In genomic region chr17:31521948-31522347, GRCm38 (mm10) we compare ENCODE assay signal across 11 mouse cellular contexts. TPM values are rescaled to one million over a fixed set of nuclear protein-coding genes. Genes with fewer than 3 reads are reported as not detected.
A peak's percentile ranks its signal among the peaks of the same experiment; 100 is the strongest.
DNase-seq lines count a peak whose midpoint lies in the region; ATAC-seq lines count a peak whose summit lies in the region.
"Had no signal": no experiment of that assay in that cellular context is flagged by ENCODE, and none has a peak within 500 bp of the region (broad histone marks: within the 10 kb centered on the region; RNA-seq: fewer than 3 reads in every experiment).

No protein-coding gene starts in this region.

- H3K9me3 ChIP-seq in embryonic facial prominence, embryonic 13.5 days = no peaks in the 10 kb centered on the region
- no peaks in the 10 kb centered on the region for H3K9me3 ChIP-seq in embryonic facial prominence, embryonic 10.5 days
- H3K9me3 ChIP-seq in liver, embryonic 13.5 days (replicated peaks) = no peaks in the 10 kb centered on the region
- no peaks in the 10 kb centered on the region for H3K9me3 ChIP-seq in liver, embryonic 12.5 days (replicated peaks)
- no peaks in the 10 kb centered on the region for H3K9me3 ChIP-seq in hindbrain, embryonic 14.5 days (ENCODE audit: control insufficient read depth, low read length)
- no peaks in the 10 kb centered on the region for H3K9me3 ChIP-seq in stomach, embryonic 14.5 days (ENCODE audit: control insufficient read depth, low read depth, low read length)

- H3K4me2 ChIP-seq in embryonic facial prominence, embryonic 13.5 days = 0 out of 2 replicates have a peak overlapping the region, but pooled peaks have one; percentile 73
- H3K4me2 ChIP-seq in liver, embryonic 13.5 days = 0 out of 2 replicates have a peak overlapping the region, but pooled peaks have one; percentile 90
- no peak overlapping the region for H3K4me2 ChIP-seq in liver, embryonic 12.5 days
- no peak overlapping the region for H3K4me2 ChIP-seq in hindbrain, embryonic 14.5 days (replicated peaks)
- H3K4me2 ChIP-seq in stomach, embryonic 14.5 days (replicated peaks; ENCODE audit: low read depth, low read length) = peak overlapping the region; percentile 74

- no peak for DNase-seq in embryonic facial prominence, embryonic 10.5 days (ENCODE audit: low spot score)
- DNase-seq in liver, embryonic 13.5 days = no peak
- DNase-seq in hindbrain, embryonic 14.5 days (ENCODE audit: low spot score) = no peak
- no peak for DNase-seq in lung, postnatal 36 days
- DNase-seq in right cerebral cortex, postnatal 14 days = no peak
- DNase-seq: gastrocnemius, postnatal 14 days had no signal

- ATAC-seq in embryonic facial prominence, embryonic 13.5 days (ENCODE audit: insufficient number of reproducible peaks, insufficient read depth, low FRiP score, low TSS enrichment, low read depth) = no peak
- ATAC-seq in liver, embryonic 13.5 days (ENCODE audit: low read depth) = no peak
- ATAC-seq in liver, embryonic 12.5 days = no peak
- no peak for ATAC-seq in hindbrain, embryonic 14.5 days (ENCODE audit: low FRiP score)
- no peak for ATAC-seq in stomach, embryonic 14.5 days (ENCODE audit: insufficient number of reproducible peaks, insufficient read depth, low FRiP score, low read depth)
- ATAC-seq: Patski had no signal

- H3K27ac ChIP-seq in embryonic facial prominence, embryonic 13.5 days = no peak overlapping the region
- no peak overlapping the region for H3K27ac ChIP-seq in embryonic facial prominence, embryonic 10.5 days (replicated peaks)
- no peak overlapping the region for H3K27ac ChIP-seq in liver, embryonic 13.5 days
- H3K27ac ChIP-seq in liver, embryonic 12.5 days = no peak overlapping the region
- H3K27ac ChIP-seq in hindbrain, embryonic 14.5 days = peak overlapping the region; percentile 82; the same call in 1 of the 2 replicates
- peak overlapping the region; percentile 48; the same call in 1 of the 2 replicates for H3K27ac ChIP-seq in stomach, embryonic 14.5 days (ENCODE audit: low read length)
- H3K27ac ChIP-seq: macrophage had no signal

- no peaks in the 10 kb centered on the region for H3K27me3 ChIP-seq in embryonic facial prominence, embryonic 13.5 days
- H3K27me3 ChIP-seq in embryonic facial prominence, embryonic 10.5 days (replicated peaks; ENCODE audit: low read depth, poor library complexity, severe bottlenecking) = no peaks in the 10 kb centered on the region
- H3K27me3 ChIP-seq in liver, embryonic 13.5 days = no peaks in the 10 kb centered on the region
- H3K27me3 ChIP-seq in liver, embryonic 12.5 days (replicated peaks) = 0 out of 2 replicates have a peak, but pooled peaks cover 7% of the 10 kb centered on the region
- no peaks in the 10 kb centered on the region for H3K27me3 ChIP-seq in hindbrain, embryonic 14.5 days (ENCODE audit: control insufficient read depth, insufficient read depth, low read length)
- H3K27me3 ChIP-seq in stomach, embryonic 14.5 days (ENCODE audit: control insufficient read depth, insufficient read depth, low read length) = no peaks in the 10 kb centered on the region
- H3K27me3 ChIP-seq: Patski had no signal

- H3K9ac ChIP-seq in embryonic facial prominence, embryonic 13.5 days = no peak overlapping the region
- H3K9ac ChIP-seq in liver, embryonic 13.5 days = no peak overlapping the region
- no peak overlapping the region for H3K9ac ChIP-seq in liver, embryonic 12.5 days
- no peak overlapping the region for H3K9ac ChIP-seq in hindbrain, embryonic 14.5 days
- H3K9ac ChIP-seq in stomach, embryonic 14.5 days (replicated peaks; ENCODE audit: low read depth, low read length) = no peak overlapping the region; the same call in 1 of the 2 replicates

- no peak overlapping the region for H3K4me3 ChIP-seq in embryonic facial prominence, embryonic 13.5 days
- H3K4me3 ChIP-seq in embryonic facial prominence, embryonic 10.5 days = no peak overlapping the region
- no peak overlapping the region for H3K4me3 ChIP-seq in liver, embryonic 13.5 days (replicated peaks)
- no peak overlapping the region for H3K4me3 ChIP-seq in liver, embryonic 12.5 days
- no peak overlapping the region for H3K4me3 ChIP-seq in hindbrain, embryonic 14.5 days (replicated peaks; ENCODE audit: low read length)
- no peak overlapping the region for H3K4me3 ChIP-seq in stomach, embryonic 14.5 days (ENCODE audit: low read depth, low read length)

- WGBS in embryonic facial prominence, embryonic 13.5 days = 84% methylated on average over 6 of the region's 6 CpGs
- WGBS in embryonic facial prominence, embryonic 10.5 days = 89% methylated on average over 6 of the region's 6 CpGs
- 82% methylated on average over 6 of the region's 6 CpGs for WGBS in liver, embryonic 13.5 days (ENCODE audit: insufficient replicate concordance)
- 89% methylated on average over 6 of the region's 6 CpGs for WGBS in liver, embryonic 12.5 days (ENCODE audit: insufficient replicate concordance)
- 67% methylated on average over 6 of the region's 6 CpGs for WGBS in hindbrain, embryonic 14.5 days
- 87% methylated on average over 6 of the region's 6 CpGs for WGBS in stomach, embryonic 14.5 days

- H3K36me3 ChIP-seq in embryonic facial prominence, embryonic 13.5 days = peaks cover 23% of the 10 kb centered on the region
- peaks cover 44% of the 10 kb centered on the region for H3K36me3 ChIP-seq in embryonic facial prominence, embryonic 10.5 days (replicated peaks)
- peaks cover 26% of the 10 kb centered on the region for H3K36me3 ChIP-seq in liver, embryonic 13.5 days
- H3K36me3 ChIP-seq in liver, embryonic 12.5 days = peaks cover 41% of the 10 kb centered on the region
- peaks cover 24% of the 10 kb centered on the region for H3K36me3 ChIP-seq in hindbrain, embryonic 14.5 days (replicated peaks; ENCODE audit: control insufficient read depth, insufficient read depth)
- peaks cover 9% of the 10 kb centered on the region for H3K36me3 ChIP-seq in stomach, embryonic 14.5 days (ENCODE audit: control insufficient read depth, insufficient read depth, low read length)

- peaks cover 23% of the 10 kb centered on the region for H3K4me1 ChIP-seq in embryonic facial prominence, embryonic 13.5 days
- peaks cover 24% of the 10 kb centered on the region for H3K4me1 ChIP-seq in embryonic facial prominence, embryonic 10.5 days
- H3K4me1 ChIP-seq in liver, embryonic 13.5 days (replicated peaks) = peaks cover 34% of the 10 kb centered on the region
- H3K4me1 ChIP-seq in liver, embryonic 12.5 days = peaks cover 26% of the 10 kb centered on the region
- peaks cover 27% of the 10 kb centered on the region for H3K4me1 ChIP-seq in hindbrain, embryonic 14.5 days (replicated peaks; ENCODE audit: control insufficient read depth, insufficient read depth, low read length)
- no peaks in the 10 kb centered on the region for H3K4me1 ChIP-seq in stomach, embryonic 14.5 days (ENCODE audit: control insufficient read depth, insufficient read depth, low read length)

RNA-seq across cellular contexts. Expression of gene Ndufv3, which starts 2.0 kb away (rescaled TPM):
- polyA plus RNA-seq in embryonic facial prominence, embryonic 13.5 days (2015; fragmentation: Nextera tagmentation; extraction: Ambion mirVana) = 237 and 238 TPM in 2 replicates
- polyA plus RNA-seq in embryonic facial prominence, embryonic 10.5 days (2016; fragmentation: Nextera tagmentation; extraction: Ambion mirVana) = 242 and 244 TPM in 2 replicates
- polyA plus RNA-seq in liver, embryonic 13.5 days (2015; fragmentation: Nextera tagmentation; extraction: Ambion mirVana) = 163 and 179 TPM in 2 replicates
- 214 and 215 TPM in 2 replicates for polyA plus RNA-seq in liver, embryonic 12.5 days (2016; fragmentation: Nextera tagmentation; extraction: Ambion mirVana)
- 441 and 514 TPM in 2 replicates for polyA plus RNA-seq in hindbrain, embryonic 14.5 days (2014; fragmentation: Nextera tagmentation; extraction: Ambion mirVana)
- 296 and 346 TPM in 2 replicates for polyA plus RNA-seq in stomach, embryonic 14.5 days (2014; fragmentation: Nextera tagmentation; extraction: Ambion mirVana)

RNA-seq across cellular contexts. Expression of gene Wdr4, which starts 2.2 kb away (rescaled TPM):
- polyA plus RNA-seq in embryonic facial prominence, embryonic 13.5 days (2015; fragmentation: Nextera tagmentation; extraction: Ambion mirVana) = 35.7 and 39.0 TPM in 2 replicates
- polyA plus RNA-seq in embryonic facial prominence, embryonic 10.5 days (2016; fragmentation: Nextera tagmentation; extraction: Ambion mirVana) = 67.7 and 73.5 TPM in 2 replicates
- 36.9 and 39.4 TPM in 2 replicates for polyA plus RNA-seq in liver, embryonic 13.5 days (2015; fragmentation: Nextera tagmentation; extraction: Ambion mirVana)
- 42.2 and 46.1 TPM in 2 replicates for polyA plus RNA-seq in liver, embryonic 12.5 days (2016; fragmentation: Nextera tagmentation; extraction: Ambion mirVana)
- 29.5 and 30.9 TPM in 2 replicates for polyA plus RNA-seq in hindbrain, embryonic 14.5 days (2014; fragmentation: Nextera tagmentation; extraction: Ambion mirVana)
- polyA plus RNA-seq in stomach, embryonic 14.5 days (2014; fragmentation: Nextera tagmentation; extraction: Ambion mirVana) = 34.7 and 36.7 TPM in 2 replicates

RNA-seq across cellular contexts. Expression of gene Pknox1, which starts 42.6 kb away (rescaled TPM):
- 26.5 and 27.8 TPM in 2 replicates for polyA plus RNA-seq in embryonic facial prominence, embryonic 13.5 days (2015; fragmentation: Nextera tagmentation; extraction: Ambion mirVana)
- polyA plus RNA-seq in embryonic facial prominence, embryonic 10.5 days (2016; fragmentation: Nextera tagmentation; extraction: Ambion mirVana) = 22.9 and 25.1 TPM in 2 replicates
- 11.1 and 12.9 TPM in 2 replicates for polyA plus RNA-seq in liver, embryonic 13.5 days (2015; fragmentation: Nextera tagmentation; extraction: Ambion mirVana)
- polyA plus RNA-seq in liver, embryonic 12.5 days (2016; fragmentation: Nextera tagmentation; extraction: Ambion mirVana) = 15.4 and 16.7 TPM in 2 replicates
- polyA plus RNA-seq in hindbrain, embryonic 14.5 days (2014; fragmentation: Nextera tagmentation; extraction: Ambion mirVana) = 47.3 and 47.5 TPM in 2 replicates
- polyA plus RNA-seq in stomach, embryonic 14.5 days (2014; fragmentation: Nextera tagmentation; extraction: Ambion mirVana) = 44.4 and 45.1 TPM in 2 replicates

Comparison
In these comparisons a context has a peak if more than half of its experiments do, and no peak if none do; other contexts are left out.
1. H3K4me2 ChIP-seq: peak in embryonic facial prominence, embryonic 13.5 days (single experiment), liver, embryonic 13.5 days (single experiment) and stomach, embryonic 14.5 days (single experiment); none in liver, embryonic 12.5 days (single experiment) and hindbrain, embryonic 14.5 days (single experiment).
2. H3K27ac ChIP-seq: peak in hindbrain, embryonic 14.5 days (single experiment) and stomach, embryonic 14.5 days (single experiment); none in embryonic facial prominence, embryonic 13.5 days (single experiment), embryonic facial prominence, embryonic 10.5 days (single experiment), liver, embryonic 13.5 days (single experiment) and liver, embryonic 12.5 days (single experiment).